Mouse (Mus musculus): ENCODE measurements around the gene Cpa2. TPM values are rescaled to one million over a fixed set of nuclear protein-coding genes. Genes with fewer than 3 reads are reported as not detected.

Cpa2 gene
- polyA plus RNA-seq, 1 experiment from 2014 or later, result 8.7 TPM

DNA sequence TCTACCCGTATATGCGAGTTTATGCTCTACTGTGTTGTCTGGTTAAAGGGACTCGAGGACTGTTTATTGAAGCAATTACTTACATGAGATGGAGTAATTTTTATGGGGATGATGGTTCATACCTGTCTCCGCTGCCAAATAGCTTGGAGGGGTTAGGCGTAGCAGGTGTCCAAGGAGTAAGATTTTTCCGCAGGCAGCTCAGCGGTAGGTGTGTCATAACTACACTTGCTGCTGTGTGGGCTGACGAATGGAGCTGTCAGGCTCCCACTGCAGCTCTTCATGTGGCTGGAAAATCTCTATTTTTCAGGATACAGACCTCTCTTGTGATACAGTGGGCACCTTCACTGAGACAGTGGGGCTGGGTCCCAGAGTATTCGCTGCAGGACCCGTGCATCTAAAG lies 27.9 kb downstream of the Cpa2 start:
- Histone ChIP-seq H3K9me3 (ENCODE audit: control insufficient read depth, low read length) (no peaks in the 10 kb centered on the region), H3K4me1 (ENCODE audit: control insufficient read depth, insufficient read depth, low read length) (peaks cover 13% of the 10 kb centered on the region), H3K27ac (replicated peaks; ENCODE audit: low read depth, low read length) (no peak overlapping the region), H3K9ac (replicated peaks; ENCODE audit: low read length) (no peak overlapping the region), H3K27me3 (ENCODE audit: control insufficient read depth, insufficient read depth, low read length) (no peaks in the 10 kb centered on the region), H3K4me3 (replicated peaks; ENCODE audit: low read depth, low read length) (no peak overlapping the region), H3K36me3 (ENCODE audit: control insufficient read depth, insufficient read depth, low read length) (no peaks in the 10 kb centered on the region), H3K4me2 (ENCODE audit: low read length) (no peak overlapping the region)
- no peak for DNase-seq
- WGBS, result 91% methylated on average over 10 of the region's 10 CpGs
- no peak for ATAC-seq (ENCODE audit: low FRiP score, low TSS enrichment)

DNA sequence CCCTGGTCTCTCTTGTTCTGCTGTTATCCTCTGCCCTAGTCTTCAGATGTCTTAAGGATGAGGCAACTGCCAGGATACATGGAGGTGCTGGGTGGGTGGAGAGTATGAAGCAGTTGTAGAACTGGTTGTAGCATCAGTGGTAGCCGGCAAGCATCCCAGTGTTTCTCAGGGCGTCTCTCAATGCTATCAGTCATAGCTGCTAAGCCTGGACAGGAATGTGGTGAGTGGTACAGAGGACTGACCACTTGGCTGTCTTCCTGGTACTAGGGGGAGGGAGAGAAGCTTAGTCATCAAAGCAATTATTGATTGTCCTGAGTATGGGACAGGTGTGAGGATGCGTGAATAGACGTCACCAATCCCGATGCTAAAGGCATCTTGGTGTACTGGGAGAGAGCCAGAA lies 28.6 kb downstream of the Cpa2 start:
- 96% methylated on average over 5 of the region's 5 CpGs for WGBS

GRCm38 (mm10) chr6:30572456-30573311 lies 31.3 kb downstream of the Cpa2 start:
- 25% methylated on average over 20 of the region's 20 CpGs for WGBS
- Histone ChIP-seq H3K4me2 (ENCODE audit: low read length) (peak overlapping the region; percentile 21; the same call in 1 of the 2 replicates), H3K9ac (replicated peaks; ENCODE audit: low read length) (no peak overlapping the region), H3K4me1 (ENCODE audit: control insufficient read depth, insufficient read depth, low read length) (peaks cover 13% of the 10 kb centered on the region), H3K36me3 (ENCODE audit: control insufficient read depth, insufficient read depth, low read length) (no peaks in the 10 kb centered on the region), H3K9me3 (ENCODE audit: control insufficient read depth, low read length) (no peaks in the 10 kb centered on the region), H3K27ac (replicated peaks; ENCODE audit: low read depth, low read length) (peak overlapping the region; percentile 65), H3K4me3 (replicated peaks; ENCODE audit: low read depth, low read length) (no peak overlapping the region), H3K27me3 (ENCODE audit: control insufficient read depth, insufficient read depth, low read length) (no peaks in the 10 kb centered on the region)
- peak; percentile 87 for ATAC-seq (ENCODE audit: low FRiP score, low TSS enrichment)
- DNase-seq, result peak; percentile 87

More for the DNA sequence above, 28.6 kb downstream of the Cpa2 start:
- ATAC-seq (ENCODE audit: low FRiP score, low TSS enrichment) (no peak), DNase-seq (no peak)
- Histone ChIP-seq H3K9me3 (ENCODE audit: control insufficient read depth, low read length) (no peaks in the 10 kb centered on the region), H3K4me2 (ENCODE audit: low read length) (no peak overlapping the region), H3K27me3 (ENCODE audit: control insufficient read depth, insufficient read depth, low read length) (no peaks in the 10 kb centered on the region), H3K4me3 (replicated peaks; ENCODE audit: low read depth, low read length) (no peak overlapping the region), H3K9ac (replicated peaks; ENCODE audit: low read length) (no peak overlapping the region), H3K27ac (replicated peaks; ENCODE audit: low read depth, low read length) (no peak overlapping the region), H3K4me1 (ENCODE audit: control insufficient read depth, insufficient read depth, low read length) (peaks cover 13% of the 10 kb centered on the region), H3K36me3 (ENCODE audit: control insufficient read depth, insufficient read depth, low read length) (no peaks in the 10 kb centered on the region)

GRCm38 (mm10) chr6:30573380-30573779 lies 32.0 kb downstream of the Cpa2 start:
- H3K4me2 ChIP-seq (ENCODE audit: low read length), result no peak overlapping the region
- no peaks in the 10 kb centered on the region for H3K9me3 ChIP-seq (ENCODE audit: control insufficient read depth, low read length)
- H3K27ac ChIP-seq (replicated peaks; ENCODE audit: low read depth, low read length), result peak overlapping the region; percentile 65
- peaks cover 13% of the 10 kb centered on the region for H3K4me1 ChIP-seq (ENCODE audit: control insufficient read depth, insufficient read depth, low read length)
- no peaks in the 10 kb centered on the region for H3K36me3 ChIP-seq (ENCODE audit: control insufficient read depth, insufficient read depth, low read length)
- ATAC-seq (ENCODE audit: low FRiP score, low TSS enrichment) (no peak), DNase-seq (no peak)
- 70% methylated on average over 5 of the region's 5 CpGs for WGBS
- H3K9ac ChIP-seq (replicated peaks; ENCODE audit: low read length), result no peak overlapping the region
- no peaks in the 10 kb centered on the region for H3K27me3 ChIP-seq (ENCODE audit: control insufficient read depth, insufficient read depth, low read length)
- no peak overlapping the region for H3K4me3 ChIP-seq (replicated peaks; ENCODE audit: low read depth, low read length)

DNA sequence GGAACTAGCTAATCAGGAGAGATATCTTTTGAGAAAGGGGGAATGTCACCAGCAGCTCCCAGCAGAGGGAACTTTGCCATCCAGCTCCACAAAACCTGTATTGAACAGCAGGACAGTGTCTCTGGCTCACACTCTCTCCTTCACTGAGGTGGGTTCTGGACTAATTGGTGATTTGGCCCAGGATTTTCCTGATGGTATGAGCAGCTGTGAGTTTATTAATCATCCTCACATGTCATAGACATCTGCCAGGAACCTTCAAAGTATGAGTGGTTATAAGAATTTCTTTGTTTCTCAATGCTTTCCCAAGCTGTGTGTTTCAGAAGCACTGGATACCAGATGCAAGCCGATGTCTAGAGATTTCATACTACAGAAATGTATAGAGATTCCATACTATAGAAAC lies 33.6 kb downstream of the Cpa2 start:
- Histone ChIP-seq H3K9me3 (ENCODE audit: control insufficient read depth, low read length) (no peaks in the 10 kb centered on the region), H3K4me2 (ENCODE audit: low read length) (no peak overlapping the region), H3K4me1 (ENCODE audit: control insufficient read depth, insufficient read depth, low read length) (peaks cover 19% of the 10 kb centered on the region), H3K9ac (replicated peaks; ENCODE audit: low read length) (no peak overlapping the region), H3K36me3 (ENCODE audit: control insufficient read depth, insufficient read depth, low read length) (no peaks in the 10 kb centered on the region), H3K4me3 (replicated peaks; ENCODE audit: low read depth, low read length) (no peak overlapping the region), H3K27me3 (ENCODE audit: control insufficient read depth, insufficient read depth, low read length) (no peaks in the 10 kb centered on the region), H3K27ac (replicated peaks; ENCODE audit: low read depth, low read length) (no peak overlapping the region)
- 92% methylated on average over 1 of the region's 1 CpGs for WGBS
- no peak for ATAC-seq (ENCODE audit: low FRiP score, low TSS enrichment)
- no peak for DNase-seq

- Histone ChIP-seq H3K27me3 (ENCODE audit: control insufficient read depth, insufficient read depth, low read length) (no peaks in the 10 kb centered on the region), H3K9me3 (ENCODE audit: control insufficient read depth, low read length) (no peaks in the 10 kb centered on the region), H3K4me2 (ENCODE audit: low read length) (no peak overlapping the region), H3K36me3 (ENCODE audit: control insufficient read depth, insufficient read depth, low read length) (no peaks in the 10 kb centered on the region), H3K9ac (replicated peaks; ENCODE audit: low read length) (no peak overlapping the region), H3K4me3 (replicated peaks; ENCODE audit: low read depth, low read length) (no peak overlapping the region), H3K27ac (replicated peaks; ENCODE audit: low read depth, low read length) (no peak overlapping the region), H3K4me1 (ENCODE audit: control insufficient read depth, insufficient read depth, low read length) (peaks cover 35% of the 10 kb centered on the region)
- WGBS, result 82% methylated on average over 17 of the region's 17 CpGs
- DNase-seq, result no peak
- no peak for ATAC-seq (ENCODE audit: low FRiP score, low TSS enrichment)
Observed at GRCm38 (mm10) chr6:30576477-30577203, 35.3 kb downstream of the Cpa2 start.

GRCm38 (mm10) chr6:30579961-30580840 lies 38.8 kb downstream of the Cpa2 start:
- WGBS, result 41% methylated on average over 17 of the region's 17 CpGs
- 0 out of 2 replicates have a peak overlapping the region, but pooled peaks have one; percentile 16 for H3K9ac ChIP-seq (replicated peaks; ENCODE audit: low read length)

GRCm38 (mm10) chr6:30580841-30581176 lies 39.4 kb downstream of the Cpa2 start:
- 0 out of 2 replicates have a peak overlapping the region, but pooled peaks have one; percentile 6 for H3K4me2 ChIP-seq (ENCODE audit: low read length)

More at GRCm38 (mm10) chr6:30579961-30580840, 38.8 kb downstream of the Cpa2 start:
- Histone ChIP-seq H3K9me3 (ENCODE audit: control insufficient read depth, low read length) (no peaks in the 10 kb centered on the region), H3K4me3 (replicated peaks; ENCODE audit: low read depth, low read length) (no peak overlapping the region), H3K36me3 (ENCODE audit: control insufficient read depth, insufficient read depth, low read length) (no peaks in the 10 kb centered on the region), H3K27ac (replicated peaks; ENCODE audit: low read depth, low read length) (peak overlapping the region; percentile 81), H3K4me2 (ENCODE audit: low read length) (0 out of 2 replicates have a peak overlapping the region, but pooled peaks have one; percentile 6), H3K27me3 (ENCODE audit: control insufficient read depth, insufficient read depth, low read length) (no peaks in the 10 kb centered on the region), H3K4me1 (ENCODE audit: control insufficient read depth, insufficient read depth, low read length) (peaks cover 22% of the 10 kb centered on the region)
- peak; percentile 37 for DNase-seq
- ATAC-seq (ENCODE audit: low FRiP score, low TSS enrichment), result no peak; the same call in 1 of the 2 replicates

More at GRCm38 (mm10) chr6:30580841-30581176, 39.4 kb downstream of the Cpa2 start:
- no peaks in the 10 kb centered on the region for H3K27me3 ChIP-seq (ENCODE audit: control insufficient read depth, insufficient read depth, low read length)
- H3K9me3 ChIP-seq (ENCODE audit: control insufficient read depth, low read length), result no peaks in the 10 kb centered on the region
- WGBS, result 44% methylated on average over 8 of the region's 8 CpGs
- H3K4me3 ChIP-seq (replicated peaks; ENCODE audit: low read depth, low read length), result no peak overlapping the region
- 0 out of 2 replicates have a peak overlapping the region, but pooled peaks have one; percentile 16 for H3K9ac ChIP-seq (replicated peaks; ENCODE audit: low read length)
- ATAC-seq (ENCODE audit: low FRiP score, low TSS enrichment) (no peak), DNase-seq (peak; percentile 56)
- peaks cover 22% of the 10 kb centered on the region for H3K4me1 ChIP-seq (ENCODE audit: control insufficient read depth, insufficient read depth, low read length)
- H3K36me3 ChIP-seq (ENCODE audit: control insufficient read depth, insufficient read depth, low read length), result no peaks in the 10 kb centered on the region
- peak overlapping the region; percentile 81 for H3K27ac ChIP-seq (replicated peaks; ENCODE audit: low read depth, low read length)

Data from midbrain, embryonic 14.5 days (tissue).